Mouse (Mus musculus) embryonic facial prominence, embryonic 12.5 days (tissue): ENCODE data around the gene Ildr2. TPM values are rescaled to one million over a fixed set of nuclear protein-coding genes. Genes with fewer than 3 reads are reported as not detected.
A peak's percentile ranks its signal among the peaks of the same experiment; 100 is the strongest.

ENCODE experiments used
- ATAC-seq: fragments of 200-750 bp; cut with Nextera tagmentation; 2 replicates; pipeline ENCODE4 v1.8.0; 2017; ENCODE audit not compliant: insufficient number of reproducible peaks, insufficient read depth, low FRiP score, low TSS enrichment
- H3K27ac ChIP-seq: fragments of 300-500 bp; sonication (generic); 2 replicates; pipeline ENCODE4 v1.5.1; 2016; ENCODE audit warnings: mild to moderate bottlenecking
- H3K27me3 ChIP-seq: fragments of 300-500 bp; sonication (generic); 2 replicates; pipeline ENCODE4 v1.6.1; 2016; ENCODE audit warnings: mild to moderate bottlenecking, moderate library complexity
- H3K36me3 ChIP-seq: fragments of 300-500 bp; sonication (generic); 2 replicates; pipeline ENCODE4 v1.6.1; 2016; ENCODE audit warnings: mild to moderate bottlenecking
- H3K4me1 ChIP-seq: fragments of 300-500 bp; sonication (generic); 2 replicates; pipeline ENCODE4 v1.6.1; 2016
- H3K4me2 ChIP-seq: fragments of 300-500 bp; sonication (generic); replicated peaks from 2 replicates; pipeline ENCODE4 v1.6.1; 2016; ENCODE audit warnings: mild to moderate bottlenecking, moderate library complexity
- H3K4me3 ChIP-seq: fragments of 300-500 bp; sonication (generic); 2 replicates; pipeline ENCODE4 v1.5.1; 2016; ENCODE audit warnings: mild to moderate bottlenecking
- H3K9ac ChIP-seq: fragments of 300-500 bp; sonication (generic); 2 replicates; pipeline ENCODE4 v1.6.1; 2016; ENCODE audit warnings: mild to moderate bottlenecking, moderate library complexity
- H3K9me3 ChIP-seq: fragments of 300-500 bp; sonication (generic); 2 replicates; pipeline ENCODE4 v1.6.1; 2016; ENCODE audit warnings: mild to moderate bottlenecking, moderate library complexity
- WGBS: fragments of 180-500 bp; shearing (Covaris S2); methylation state at CpG from one replicate; pipeline ENCODE4 v1.1.7; 2016; 5-methylcytosine and 5-hydroxymethylcytosine counted together
- polyA plus RNA-seq: library from polyadenylated mRNA; unstranded; fragments of >200 nt; fragmentation: Nextera tagmentation; extraction: Ambion mirVana; gene quantifications from 2 replicates; pipeline ENCODE4 v1.2.1, GENCODE M21; 2016

Gene Ildr2
- polyA plus RNA-seq, 1 experiment from 2014 or later = 1.2 TPM

GRCm38 (mm10) chr1:166308851-166309715, 55.1 kb downstream of the Ildr2 start:
- Histone ChIP-seq H3K27ac (0 out of 2 replicates have a peak overlapping the region, but pooled peaks have one; percentile 17), H3K36me3 (no peaks in the 10 kb centered on the region), H3K9me3 (no peaks in the 10 kb centered on the region), H3K4me3 (peak overlapping the region; percentile 56), H3K4me2 (peak overlapping the region; percentile 97), H3K27me3 (peaks cover 30% of the 10 kb centered on the region), H3K9ac (peak overlapping the region; percentile 52), H3K4me1 (0 out of 2 replicates have a peak, but pooled peaks cover 6% of the 10 kb centered on the region)
- WGBS = under 1% methylated on average over 90 of the region's 94 CpGs
- ATAC-seq = peak; percentile 75; the same call in 1 of the 2 replicates

DNA sequence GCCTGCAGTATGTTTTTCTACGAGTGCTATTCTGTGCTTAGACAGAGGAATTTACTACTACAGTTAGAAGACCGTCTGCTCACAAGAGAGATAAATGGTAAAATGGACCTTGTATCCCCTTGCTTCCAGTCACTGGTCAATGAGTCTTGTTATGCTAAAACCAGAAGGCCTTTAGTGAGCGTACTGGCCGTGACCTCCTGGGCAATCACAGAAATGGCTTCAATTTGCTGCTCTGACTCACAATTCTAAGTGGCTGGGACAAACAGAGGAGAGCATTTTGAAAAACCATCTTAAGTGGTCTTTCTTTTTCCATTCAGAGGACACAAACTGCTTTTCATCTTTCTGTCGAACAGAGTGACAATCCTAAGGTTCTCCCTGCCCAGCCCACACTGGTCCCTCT, 57.2 kb downstream of the Ildr2 start:
- H3K9me3 ChIP-seq = no peaks in the 10 kb centered on the region
- peaks cover 30% of the 10 kb centered on the region for H3K27me3 ChIP-seq
- H3K36me3 ChIP-seq = no peaks in the 10 kb centered on the region
- 0 out of 2 replicates have a peak, but pooled peaks cover 6% of the 10 kb centered on the region for H3K4me1 ChIP-seq
- ATAC-seq = no peak
- H3K4me3 ChIP-seq = no peak overlapping the region
- no peak overlapping the region for H3K27ac ChIP-seq
- no peak overlapping the region for H3K4me2 ChIP-seq
- 70% methylated on average over 5 of the region's 5 CpGs for WGBS
- no peak overlapping the region for H3K9ac ChIP-seq

GRCm38 (mm10) chr1:166313637-166314036, 59.7 kb downstream of the Ildr2 start:
- ATAC-seq = no peak
- H3K9me3 ChIP-seq = no peaks in the 10 kb centered on the region
- peaks cover 13% of the 10 kb centered on the region for H3K27me3 ChIP-seq
- H3K27ac ChIP-seq = no peak overlapping the region
- H3K4me1 ChIP-seq = 0 out of 2 replicates have a peak, but pooled peaks cover 2% of the 10 kb centered on the region
- 62% methylated on average over 1 of the region's 1 CpGs for WGBS
- no peak overlapping the region for H3K9ac ChIP-seq
- H3K4me2 ChIP-seq = no peak overlapping the region
- H3K36me3 ChIP-seq = no peaks in the 10 kb centered on the region
- H3K4me3 ChIP-seq = no peak overlapping the region

DNA sequence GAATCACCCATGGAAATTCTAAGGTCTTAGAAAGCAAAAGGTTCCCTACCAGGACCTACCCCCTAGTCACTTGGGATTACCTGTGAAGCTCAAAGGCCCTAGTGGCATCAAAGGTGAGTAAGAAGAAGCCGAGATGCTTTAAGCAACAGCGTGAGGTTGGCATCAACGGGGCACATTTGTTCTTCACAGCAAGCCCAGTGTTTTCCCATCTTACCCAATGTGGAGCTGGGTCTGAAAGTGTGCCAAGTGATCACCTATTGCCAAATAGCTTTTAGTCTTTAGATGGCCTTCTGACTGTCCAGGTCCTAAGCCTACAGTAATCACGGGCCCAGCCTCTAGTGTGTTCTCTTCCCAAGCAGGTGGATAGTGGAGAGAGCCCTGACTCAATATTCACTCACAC, 61.8 kb downstream of the Ildr2 start:
- Histone ChIP-seq H3K27ac (no peak overlapping the region), H3K4me3 (no peak overlapping the region), H3K4me2 (no peak overlapping the region), H3K9me3 (no peaks in the 10 kb centered on the region), H3K4me1 (no peaks in the 10 kb centered on the region), H3K9ac (no peak overlapping the region), H3K36me3 (no peaks in the 10 kb centered on the region), H3K27me3 (no peaks in the 10 kb centered on the region)
- no peak for ATAC-seq
- 80% methylated on average over 4 of the region's 4 CpGs for WGBS

GRCm38 (mm10) chr1:166319132-166319698, 65.3 kb downstream of the Ildr2 start:
- no peaks in the 10 kb centered on the region for H3K36me3 ChIP-seq
- 3% methylated on average over 4 of the region's 4 CpGs for WGBS
- H3K4me2 ChIP-seq = no peak overlapping the region
- no peak overlapping the region for H3K9ac ChIP-seq
- no peaks in the 10 kb centered on the region for H3K27me3 ChIP-seq
- H3K27ac ChIP-seq = no peak overlapping the region
- ATAC-seq = no peak
- no peaks in the 10 kb centered on the region for H3K4me1 ChIP-seq
- H3K4me3 ChIP-seq = no peak overlapping the region
- H3K9me3 ChIP-seq = no peaks in the 10 kb centered on the region

DNA sequence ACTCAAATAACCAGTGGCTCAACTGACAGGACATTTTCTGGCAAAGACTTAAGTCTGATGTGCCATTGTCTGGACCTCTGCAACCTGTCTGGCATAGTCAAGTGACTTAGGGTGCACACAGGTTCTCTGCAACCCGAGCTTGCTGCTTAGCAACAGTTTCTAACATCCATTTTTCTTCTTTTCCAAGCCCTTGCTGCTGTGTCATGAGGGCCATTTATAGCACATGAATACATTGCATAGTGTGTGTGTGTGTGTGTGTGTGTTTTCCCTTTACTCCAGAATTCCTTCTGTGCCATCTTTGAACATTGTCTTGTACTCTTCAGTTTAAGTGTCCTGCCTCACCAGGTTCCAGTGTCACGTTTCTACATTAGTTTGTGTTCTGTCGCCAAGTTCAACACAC, 72.5 kb downstream of the Ildr2 start:
- WGBS = 84% methylated on average over 3 of the region's 3 CpGs
- H3K4me3 ChIP-seq = no peak overlapping the region
- ATAC-seq = no peak
- no peaks in the 10 kb centered on the region for H3K27me3 ChIP-seq
- H3K9me3 ChIP-seq = no peaks in the 10 kb centered on the region
- no peak overlapping the region for H3K4me2 ChIP-seq
- no peak overlapping the region for H3K9ac ChIP-seq
- no peaks in the 10 kb centered on the region for H3K4me1 ChIP-seq
- no peaks in the 10 kb centered on the region for H3K36me3 ChIP-seq
- no peak overlapping the region for H3K27ac ChIP-seq

GRCm38 (mm10) chr1:166330752-166331151, 76.8 kb downstream of the Ildr2 start:
- no peaks in the 10 kb centered on the region for H3K4me1 ChIP-seq
- no peak overlapping the region for H3K9ac ChIP-seq
- H3K27me3 ChIP-seq = no peaks in the 10 kb centered on the region
- 67% methylated on average over 3 of the region's 3 CpGs for WGBS
- no peak overlapping the region for H3K4me2 ChIP-seq
- no peak overlapping the region for H3K27ac ChIP-seq
- H3K36me3 ChIP-seq = no peaks in the 10 kb centered on the region
- no peaks in the 10 kb centered on the region for H3K9me3 ChIP-seq
- ATAC-seq = no peak
- no peak overlapping the region for H3K4me3 ChIP-seq

DNA sequence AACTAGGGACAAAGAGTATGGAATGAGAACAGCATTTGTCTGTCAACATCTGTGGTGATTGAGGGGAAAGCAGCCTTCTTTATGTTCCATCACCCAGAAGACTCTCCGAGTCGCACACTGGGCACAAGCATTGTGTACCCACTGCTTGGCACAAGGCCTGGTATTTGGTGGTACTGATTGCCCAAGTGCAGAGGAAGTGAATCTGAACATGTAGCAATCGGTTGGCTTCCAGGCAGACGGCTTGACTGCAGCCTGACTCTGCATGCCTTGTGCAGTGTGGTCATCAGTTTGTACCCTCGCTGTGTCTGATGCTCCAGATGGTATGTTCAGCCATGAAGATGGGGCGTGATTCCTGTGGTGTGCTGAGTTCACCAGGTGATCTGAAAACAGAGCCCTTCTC, 85.2 kb downstream of the Ildr2 start:
- Histone ChIP-seq H3K4me2 (no peak overlapping the region), H3K9ac (no peak overlapping the region), H3K9me3 (no peaks in the 10 kb centered on the region), H3K27ac (no peak overlapping the region), H3K4me1 (no peaks in the 10 kb centered on the region), H3K4me3 (no peak overlapping the region), H3K36me3 (no peaks in the 10 kb centered on the region), H3K27me3 (no peaks in the 10 kb centered on the region)
- 90% methylated on average over 6 of the region's 6 CpGs for WGBS
- ATAC-seq = no peak

DNA sequence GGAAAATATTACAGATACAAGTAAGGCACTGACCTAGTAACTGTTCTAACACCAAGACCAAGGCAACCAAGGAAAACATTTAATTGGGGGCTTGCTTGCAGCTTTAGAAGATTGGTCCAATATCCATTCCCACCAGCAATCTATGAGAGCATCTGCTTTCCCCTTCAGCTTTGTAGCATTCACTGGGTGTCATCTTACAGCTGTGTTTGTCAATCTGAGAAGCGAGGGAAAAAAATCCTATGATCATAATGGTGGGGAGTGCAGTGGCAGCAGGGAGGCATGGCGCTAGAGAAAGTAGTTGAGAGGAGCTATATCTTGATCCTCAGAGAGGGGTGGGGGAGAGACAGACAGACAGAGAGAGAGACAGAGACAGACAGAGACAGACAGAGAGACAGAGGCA, 88.1 kb downstream of the Ildr2 start:
- no peaks in the 10 kb centered on the region for H3K9me3 ChIP-seq
- no peak for ATAC-seq
- no peaks in the 10 kb centered on the region for H3K4me1 ChIP-seq
- WGBS = 46% methylated on average over 2 of the region's 2 CpGs
- no peaks in the 10 kb centered on the region for H3K36me3 ChIP-seq
- H3K4me3 ChIP-seq = no peak overlapping the region
- H3K9ac ChIP-seq = no peak overlapping the region
- no peak overlapping the region for H3K4me2 ChIP-seq
- H3K27ac ChIP-seq = no peak overlapping the region
- no peaks in the 10 kb centered on the region for H3K27me3 ChIP-seq

DNA sequence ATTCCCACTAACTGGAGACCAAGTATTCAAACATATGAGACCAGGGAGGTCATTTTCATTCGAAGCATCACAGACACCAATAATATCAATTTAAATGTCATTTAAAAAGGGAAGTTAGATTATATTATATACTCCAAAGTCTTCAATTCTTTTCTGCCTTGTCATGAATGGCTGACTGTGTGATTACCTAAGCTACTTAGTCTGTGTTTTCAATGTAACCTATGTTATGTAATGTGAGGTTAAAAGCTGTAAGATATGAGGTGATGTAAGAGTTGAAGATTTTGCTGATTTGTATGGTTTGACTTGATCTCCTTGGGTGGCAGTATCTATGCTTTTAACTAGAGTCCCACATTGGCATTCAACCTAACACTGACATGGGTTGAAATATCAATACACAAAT, 88.6 kb downstream of the Ildr2 start:
- H3K27me3 ChIP-seq = no peaks in the 10 kb centered on the region
- ATAC-seq = no peak
- no peak overlapping the region for H3K9ac ChIP-seq
- H3K4me1 ChIP-seq = no peaks in the 10 kb centered on the region
- no peak overlapping the region for H3K4me2 ChIP-seq
- no peak overlapping the region for H3K4me3 ChIP-seq
- no peaks in the 10 kb centered on the region for H3K9me3 ChIP-seq
- no peaks in the 10 kb centered on the region for H3K36me3 ChIP-seq
- no peak overlapping the region for H3K27ac ChIP-seq
- WGBS = 88% methylated on average over 1 of the region's 1 CpGs

DNA sequence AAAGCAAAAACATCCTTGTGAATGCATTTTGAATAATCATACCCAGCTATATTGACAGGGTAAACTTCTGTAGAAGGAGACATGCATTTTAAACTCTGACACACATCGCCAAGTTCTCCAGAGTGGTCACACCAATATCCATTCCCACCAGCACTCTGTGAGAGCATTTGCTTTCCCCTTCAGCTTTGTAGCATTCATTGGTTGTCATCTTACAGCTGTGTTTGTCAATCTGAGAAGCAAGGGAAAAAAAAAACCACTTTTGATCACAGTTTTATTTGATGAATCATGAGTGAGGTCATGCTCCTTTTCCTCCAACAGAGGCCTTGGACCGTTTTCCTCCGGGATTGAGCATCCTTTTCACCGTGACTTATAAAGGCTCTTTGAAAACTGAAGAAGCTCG, 89.6 kb downstream of the Ildr2 start:
- no peak overlapping the region for H3K4me2 ChIP-seq
- no peak overlapping the region for H3K27ac ChIP-seq
- no peaks in the 10 kb centered on the region for H3K4me1 ChIP-seq
- no peaks in the 10 kb centered on the region for H3K9me3 ChIP-seq
- H3K27me3 ChIP-seq = no peaks in the 10 kb centered on the region
- 66% methylated on average over 5 of the region's 5 CpGs for WGBS
- H3K9ac ChIP-seq = no peak overlapping the region
- ATAC-seq = no peak
- no peak overlapping the region for H3K4me3 ChIP-seq
- H3K36me3 ChIP-seq = no peaks in the 10 kb centered on the region
